Mouse (Mus musculus): ENCODE measurements around the gene Pex10. TPM values are rescaled to one million over a fixed set of nuclear protein-coding genes. Genes with fewer than 3 reads are reported as not detected.

Gene Pex10
- polyA plus RNA-seq, 1 experiment from 2014 or later, result 17.8 TPM

Other genes starting within 250 kb of the Pex10 start
- 0.52 and 0.72 TPM in 2 replicates for gene Ttc34, start 229.6 kb upstream of the Pex10 start, polyA plus RNA-seq (2015; fragmentation: Nextera tagmentation; extraction: Ambion mirVana)
- gene Mmel1, start 197.4 kb upstream of the Pex10 start, polyA plus RNA-seq (2015; fragmentation: Nextera tagmentation; extraction: Ambion mirVana), result 0.17 and 0.22 TPM in 2 replicates
- gene Fam213b, start 167.9 kb upstream of the Pex10 start, polyA plus RNA-seq (2015; fragmentation: Nextera tagmentation; extraction: Ambion mirVana), result 38.7 and 44.0 TPM in 2 replicates
- 0.54 TPM in 1 of 2 replicates, not detected in the other for gene Tnfrsf14, start 138.5 kb upstream of the Pex10 start, polyA plus RNA-seq (2015; fragmentation: Nextera tagmentation; extraction: Ambion mirVana)
- gene Hes5, start 106.1 kb upstream of the Pex10 start, polyA plus RNA-seq (2015; fragmentation: Nextera tagmentation; extraction: Ambion mirVana), result 119 and 125 TPM in 2 replicates
- gene Pank4, start 102.9 kb upstream of the Pex10 start, polyA plus RNA-seq (2015; fragmentation: Nextera tagmentation; extraction: Ambion mirVana), result 36.6 and 36.8 TPM in 2 replicates
- gene Plch2, start 10.2 kb upstream of the Pex10 start, polyA plus RNA-seq (2015; fragmentation: Nextera tagmentation; extraction: Ambion mirVana), result 6.1 and 6.2 TPM in 2 replicates
- 136 and 141 TPM in 2 replicates for gene Rer1, start 19.4 kb downstream of the Pex10 start, polyA plus RNA-seq (2015; fragmentation: Nextera tagmentation; extraction: Ambion mirVana)
- gene Morn1, start 19.6 kb downstream of the Pex10 start, polyA plus RNA-seq (2015; fragmentation: Nextera tagmentation; extraction: Ambion mirVana), result 5.6 and 5.7 TPM in 2 replicates
- 11.3 and 12.2 TPM in 2 replicates for gene Ski, start 155.6 kb downstream of the Pex10 start, polyA plus RNA-seq (2015; fragmentation: Nextera tagmentation; extraction: Ambion mirVana)
- gene Faap20, start 182.8 kb downstream of the Pex10 start, polyA plus RNA-seq (2015; fragmentation: Nextera tagmentation; extraction: Ambion mirVana), result 76.3 and 84.2 TPM in 2 replicates

Measured in neural tube, embryonic 13.5 days (tissue).